In the genomic region with DNA sequence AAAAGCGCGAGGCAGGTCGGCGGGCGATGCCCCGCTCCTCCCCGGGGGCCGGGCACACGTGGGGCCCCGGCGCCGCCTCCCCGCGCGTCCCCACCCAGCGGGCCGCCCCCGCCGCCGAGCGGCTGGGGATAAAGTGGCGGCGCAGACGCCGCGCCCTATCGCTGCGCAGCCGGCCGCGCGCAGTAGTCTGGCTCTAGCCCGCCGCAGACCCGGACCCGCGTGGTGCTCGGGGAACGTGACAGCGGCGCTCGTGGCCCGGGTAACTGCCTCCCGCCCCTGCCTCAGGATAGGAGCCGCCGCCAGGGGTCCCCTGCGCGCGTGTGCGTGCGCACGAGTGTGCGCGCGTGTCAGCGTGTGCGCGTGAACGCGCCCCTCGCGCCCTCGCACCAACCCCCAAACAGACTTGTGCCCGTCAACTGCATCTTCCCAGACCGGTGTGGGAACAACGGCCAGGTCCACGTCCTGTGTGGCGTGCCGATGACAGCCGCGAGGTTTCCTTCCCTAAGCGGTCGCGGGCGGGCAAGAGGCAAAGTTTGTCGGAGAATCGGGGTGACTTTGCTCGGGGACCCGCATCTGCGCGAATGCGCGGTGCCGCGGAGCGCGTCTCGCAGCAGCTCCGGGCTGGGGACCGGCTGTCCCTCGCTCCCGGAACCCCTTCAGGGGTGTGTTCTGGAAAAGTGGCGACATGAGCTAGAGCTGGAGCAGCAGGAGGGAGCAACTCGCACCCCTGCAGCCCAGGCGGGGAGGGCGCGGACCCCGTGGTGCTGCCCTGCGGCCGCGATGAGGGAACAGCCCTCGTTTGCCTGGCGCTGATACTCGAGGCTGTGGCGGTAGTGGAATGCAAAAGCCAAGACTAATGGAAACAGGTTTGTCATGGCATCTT, we compare ENCODE assay signal across 8 mouse cellular contexts. TPM values are rescaled to one million over a fixed set of nuclear protein-coding genes. Genes with fewer than 3 reads are reported as not detected.
DNase-seq lines count a peak whose midpoint lies in the region; ATAC-seq lines count a peak whose summit lies in the region.

A gene (plus strand): TSS at position 100 of the 883 bp plus-strand sequence.

- H3K27ac ChIP-seq in intestine, embryonic 14.5 days (ENCODE audit: low read depth), result peak within 1 kb of the TSS; percentile 71
- no peak within 1 kb of the TSS for H3K27ac ChIP-seq in macrophage

- intact Hi-C loops in gastrocnemius, postnatal 36 days (cut with DNase I), result loop anchor here (5.0 kb wide), 2 partner anchors 97 to 103 kb away; no protein-coding TSS in a partner anchor

- DNase-seq in adrenal gland, postnatal 25 days, result peak; percentile 76
- DNase-seq in embryo, embryonic 9.5 days (ENCODE audit: extremely low spot score), result peak; percentile 54
- DNase-seq in gastrocnemius, postnatal 36 days, result peak; percentile 58 to 65
- peak; percentile 79 for DNase-seq in intestine, embryonic 14.5 days (ENCODE audit: low spot score)
- DNase-seq in left cerebral cortex, adult 8-10 months (ENCODE audit: low spot score in 2 of 2), result peak; percentile 63 to 72
- peak; percentile 70 to 71 for DNase-seq in right cerebral cortex, postnatal 36 days (ENCODE audit: low spot score in 2 of 2)
- DNase-seq in yolk sac, embryonic 10.5 days (ENCODE audit: low spot score), result no peak

- peak within 1 kb of the TSS; percentile 73 for H3K9ac ChIP-seq in intestine, embryonic 14.5 days (ENCODE audit: low read length)

- H3K27me3 ChIP-seq in intestine, embryonic 14.5 days (replicated peaks; ENCODE audit: control insufficient read depth, insufficient read depth, low read length), result no peaks in the 10 kb centered on the region

- H3K36me3 ChIP-seq in intestine, embryonic 14.5 days (ENCODE audit: control insufficient read depth, insufficient read depth, low read length), result 0 out of 2 replicates have a peak, but pooled peaks cover 4% of the 10 kb centered on the region
- no peaks in the 10 kb centered on the region for H3K36me3 ChIP-seq in macrophage (ENCODE audit: inconsistent target)

- H3K4me2 ChIP-seq in intestine, embryonic 14.5 days (ENCODE audit: low read length), result peak within 1 kb of the TSS; percentile 96

- H3K9me3 ChIP-seq in intestine, embryonic 14.5 days (ENCODE audit: control insufficient read depth, low read length), result no peaks in the 10 kb centered on the region

- peaks cover 14% of the 10 kb centered on the region for H3K4me1 ChIP-seq in intestine, embryonic 14.5 days (replicated peaks; ENCODE audit: control insufficient read depth, insufficient read depth, low read length)

- ATAC-seq in intestine, embryonic 14.5 days (replicated peaks; ENCODE audit: low FRiP score, low TSS enrichment, low read depth), result peak; percentile 81

- peak within 1 kb of the TSS; percentile 69 for H3K4me3 ChIP-seq in intestine, embryonic 14.5 days (ENCODE audit: low read depth, low read length)
- H3K4me3 ChIP-seq in macrophage (ENCODE audit: inconsistent target), result no peak within 1 kb of the TSS

- under 1% methylated on average over 95 of the region's 105 CpGs for WGBS in intestine, embryonic 14.5 days
- under 1% methylated on average over 93 of the region's 105 CpGs for WGBS in macrophage (ENCODE audit: missing documents)

- H3K79me2 ChIP-seq in macrophage (ENCODE audit: inconsistent target), result no peaks in the 10 kb centered on the region

RNA-seq across cellular contexts. Expression of the gene that starts here (rescaled TPM):
- 164 and 179 TPM in 2 replicates for total RNA-seq in adrenal gland, postnatal 25 days (2021)
- 10 to 100 TPM; 36.6 to 37.6 TPM for total RNA-seq in gastrocnemius, postnatal 36 days (2021)
- 88.3 and 94.2 TPM in 2 replicates for polyA plus RNA-seq in intestine, embryonic 14.5 days (2014; fragmentation: Nextera tagmentation; extraction: Ambion mirVana)
- 100 to 1,000 TPM; 167 to 184 (median 176) TPM for total RNA-seq in left cerebral cortex, adult 8-10 months (2022)
- 10 to 100 TPM in 22 of 26 experiments, 1 to 10 TPM in 4; 1.8 to 61.9 (median 18.1) TPM for total RNA-seq in macrophage (2018; cell fraction: chromatin; rRNA removed)
- total RNA-seq in macrophage (2018; cell fraction: cytosol; rRNA removed), result 10 to 100 TPM in 13 of 26 experiments, 1 to 10 TPM in 13; 4.8 to 67.7 (median 17.3) TPM
- total RNA-seq in macrophage (2018; cell fraction: nucleus; rRNA removed), result 10 to 100 TPM in 15 of 26 experiments, 1 to 10 TPM in 11; 2.6 to 68.1 (median 13.3) TPM
- 16.1 to 82.6 TPM (median 24.1 TPM) in 3 replicates for polyA plus RNA-seq in macrophage (2018)
